Mouse (Mus musculus) neutrophil, adult 5-6 weeks (primary cell): ENCODE data around the gene Rptn. TPM values are rescaled to one million over a fixed set of nuclear protein-coding genes. Genes with fewer than 3 reads are reported as not detected.
"Not testable (repeated sequence)": the region's sequence is repeated elsewhere in the genome, so short reads cannot be mapped to it uniquely, and the experiment has no call there.

Experiments used
- ATAC-seq: fragments of 151-379, 151-347 bp; 2 replicates; pipeline ENCODE4 v1.8.0; 2017; ENCODE audit warnings: mild to moderate bottlenecking, moderate TSS enrichment; ENCODE audit not compliant: insufficient number of reproducible peaks, poor library complexity, low FRiP score, severe bottlenecking; ENCODE audit errors: extremely low read depth
- total RNA-seq: library from RNA; stranded (forward); fragments of 200-1000 nt; gene quantifications from 2 replicates; pipeline ENCODE4 v1.2.3, GENCODE M21; 2017

Rptn gene
- total RNA-seq, 1 experiment from 2014 or later: not detected

GRCm38 (mm10) chr3:93446756-93447137 lies 53.2 kb downstream of the Rptn start:
- not testable (repeated sequence) for ATAC-seq

DNA sequence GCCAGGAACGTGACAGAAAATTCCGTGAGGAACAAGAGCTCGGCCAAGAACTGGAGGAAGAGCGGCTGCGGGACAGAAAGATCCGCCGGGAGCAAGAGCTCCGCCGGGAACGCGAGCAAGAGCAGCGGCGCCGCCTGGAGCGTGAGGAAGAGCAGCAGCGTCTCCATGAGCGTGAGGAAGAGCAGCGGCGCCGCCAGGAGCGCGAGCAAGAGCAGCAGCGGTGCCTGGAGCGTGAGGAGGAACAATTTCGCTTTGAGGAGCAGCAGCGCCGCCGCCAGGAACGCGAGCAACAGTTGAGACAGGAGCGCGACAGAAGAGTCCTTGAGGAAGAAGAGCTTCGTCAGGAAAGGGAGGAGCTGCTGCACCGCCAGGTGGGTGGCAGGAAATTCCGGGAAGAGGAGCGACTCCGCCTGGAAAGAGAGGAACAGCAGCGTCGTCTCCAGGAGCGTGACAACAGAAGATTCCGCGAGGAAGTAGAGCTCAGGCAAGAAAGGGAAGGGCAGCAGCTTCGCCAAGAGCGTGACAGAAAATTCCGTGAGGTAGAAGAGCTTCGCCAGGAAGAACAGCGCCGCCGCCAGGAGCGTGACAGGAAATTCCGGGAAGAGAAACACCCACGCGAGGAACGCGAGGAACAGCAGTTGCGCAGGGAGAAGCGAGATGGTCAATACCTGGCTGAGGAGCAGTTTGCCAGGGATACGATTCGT lies 53.8 kb downstream of the Rptn start:
- ATAC-seq: no peak

Other genes with a start within 250 kb of the Rptn start
- not detected in 2 replicates for gene Crnn, start 248.9 kb upstream of the Rptn start, total RNA-seq
- 0.12 TPM in 1 of 2 replicates, not detected in the other for gene Flg2, start 196.4 kb upstream of the Rptn start, total RNA-seq
- not detected in 2 replicates for gene Flg, start 120.2 kb upstream of the Rptn start, total RNA-seq
- not detected in 2 replicates for gene Hrnr, start 74.0 kb upstream of the Rptn start, total RNA-seq
- 0.23 and 0.25 TPM in 2 replicates for gene Tchh, start 48.6 kb downstream of the Rptn start, total RNA-seq
- not detected in 2 replicates for gene Tchhl1, start 75.1 kb downstream of the Rptn start, total RNA-seq
- gene S100a11, start 126.8 kb downstream of the Rptn start, total RNA-seq: 584 and 660 TPM in 2 replicates
- 406 and 416 TPM in 2 replicates for gene S100a10, start 161.4 kb downstream of the Rptn start, total RNA-seq